Mouse (Mus musculus): ENCODE results near the gene Nt5dc1. TPM values are rescaled to one million over a fixed set of nuclear protein-coding genes. Genes with fewer than 3 reads are reported as not detected.
A peak's percentile ranks its signal among the peaks of the same experiment; 100 is the strongest.
"Not testable (repeated sequence)": the region's sequence is repeated elsewhere in the genome, so short reads cannot be mapped to it uniquely, and the experiment has no call there.

Nt5dc1 gene
- total RNA-seq (2021) = 10 to 100 TPM; 20.6 to 22.4 TPM
- long read RNA-seq, experiment 1, transcript Nt5dc1-201 (12 exons, 2,743 nt) = major isoform, 7 of 15 reads
- long read RNA-seq, experiment 1, partial matches to known transcripts = 1 of 15 reads
- long read RNA-seq, experiment 1, other reads (novel, unspliced or antisense) = 7 of 15 reads
- long read RNA-seq, experiment 2, transcript Nt5dc1-201 (12 exons, 2,743 nt) = major isoform, 13 of 33 reads
- long read RNA-seq, experiment 2, partial matches to known transcripts = 2 of 33 reads
- long read RNA-seq, experiment 2, other reads (novel, unspliced or antisense) = 14 of 33 reads

GRCm38 (mm10) chr10:34418204-34418756 lies at the start of gene Nt5dc1:
Gene Nt5dc1 (minus strand): TSS chr10:34418552.
- peak; percentile 90 to 94 for DNase-seq (ENCODE audit: low spot score in 2 of 2)

- no peak for DNase-seq (ENCODE audit: low spot score in 2 of 2)
Measured at GRCm38 (mm10) chr10:34464321-34464720, 46.0 kb upstream of the Nt5dc1 start.

DNA sequence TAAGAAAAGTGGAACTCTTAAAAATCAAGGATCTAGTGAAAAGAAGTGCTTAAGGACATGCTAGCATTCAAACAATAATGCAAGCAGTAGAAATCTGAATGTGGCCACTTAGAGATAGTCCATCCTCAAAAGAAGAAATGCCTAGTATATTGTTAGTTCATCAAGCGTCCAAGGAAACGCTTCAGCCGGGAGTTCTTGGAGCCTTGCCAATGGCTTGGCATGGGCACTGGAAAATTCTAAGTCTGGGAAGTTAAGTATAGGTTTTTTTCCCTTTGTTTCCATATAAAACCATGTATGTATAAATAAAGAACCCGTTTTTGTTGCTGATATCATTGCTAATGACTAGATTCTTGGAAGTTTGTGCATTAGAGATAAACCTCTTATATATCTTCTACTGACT lies 43.1 kb upstream of the Nt5dc1 start:
- no peak for DNase-seq (ENCODE audit: low spot score in 2 of 2)

DNA sequence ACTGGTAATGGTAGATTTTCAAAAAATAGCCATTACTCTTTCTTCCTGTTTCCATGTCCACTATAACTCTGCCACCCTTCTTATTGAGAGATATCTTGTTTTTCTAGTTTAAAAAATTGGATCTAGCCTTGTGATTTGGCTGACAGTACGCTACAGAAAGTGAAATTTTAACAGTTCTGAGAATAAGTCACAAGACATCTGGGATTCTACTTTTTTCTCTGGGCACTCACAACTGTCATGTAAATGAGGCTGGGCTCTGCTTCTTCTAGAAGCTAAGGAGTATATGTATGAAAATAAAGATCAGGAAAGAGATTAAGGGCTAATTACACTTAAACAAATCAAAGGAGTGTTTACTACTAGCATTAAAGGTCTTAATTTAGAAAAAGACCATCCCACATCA lies 31.1 kb upstream of the Nt5dc1 start:
- no peak for DNase-seq (ENCODE audit: low spot score in 2 of 2)

- not testable (repeated sequence) for DNase-seq (ENCODE audit: low spot score in 2 of 2)
Measured at GRCm38 (mm10) chr10:34434191-34434590, 15.8 kb upstream of the Nt5dc1 start.

DNA sequence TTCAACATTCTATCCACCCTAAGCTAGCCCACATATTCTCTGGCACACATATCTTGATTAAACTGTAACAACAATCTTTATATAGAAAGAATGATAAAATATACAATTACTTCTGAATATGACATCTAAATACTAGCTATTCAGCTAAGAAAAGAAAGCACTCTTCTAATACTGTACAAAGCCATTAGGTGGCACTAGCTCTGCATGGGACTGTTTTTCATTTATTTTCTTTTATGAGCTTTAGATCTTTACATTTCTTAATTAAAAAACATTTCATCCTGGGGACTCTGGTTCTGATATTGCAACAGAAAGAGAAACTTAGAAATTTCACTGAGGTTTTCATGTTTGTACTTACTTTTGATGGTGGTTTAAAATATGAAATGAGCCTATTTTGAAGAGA lies 13.4 kb upstream of the Nt5dc1 start:
- no peak for DNase-seq (ENCODE audit: low spot score in 2 of 2)

GRCm38 (mm10) chr10:34418794-34419193 lies 442 bp upstream of the Nt5dc1 start:
- not testable (repeated sequence) for DNase-seq (ENCODE audit: low spot score in 2 of 2)

GRCm38 (mm10) chr10:34399267-34399666 lies 19.1 kb downstream of the Nt5dc1 start:
- DNase-seq (ENCODE audit: low spot score in 2 of 2) = no peak

DNA sequence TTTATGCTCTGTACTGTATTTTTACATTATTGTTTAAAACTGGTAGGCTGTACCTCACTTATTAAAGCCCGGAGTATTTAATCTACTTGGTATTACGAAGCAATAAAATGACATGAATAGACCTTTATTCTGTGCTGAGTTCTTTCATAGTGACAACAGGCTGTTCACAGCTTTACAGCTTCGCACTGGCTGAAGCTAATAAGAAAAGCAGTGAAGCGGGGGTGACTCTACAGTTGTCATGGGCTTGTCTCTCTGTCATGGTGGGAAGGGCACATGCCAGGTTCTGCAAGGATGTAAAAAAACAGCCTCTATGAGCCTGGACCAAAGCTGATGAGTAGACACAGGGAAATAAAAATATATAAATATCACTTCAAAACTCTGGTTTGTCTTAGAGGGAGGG lies 21.4 kb downstream of the Nt5dc1 start:
- DNase-seq (ENCODE audit: low spot score in 2 of 2) = no peak

DNA sequence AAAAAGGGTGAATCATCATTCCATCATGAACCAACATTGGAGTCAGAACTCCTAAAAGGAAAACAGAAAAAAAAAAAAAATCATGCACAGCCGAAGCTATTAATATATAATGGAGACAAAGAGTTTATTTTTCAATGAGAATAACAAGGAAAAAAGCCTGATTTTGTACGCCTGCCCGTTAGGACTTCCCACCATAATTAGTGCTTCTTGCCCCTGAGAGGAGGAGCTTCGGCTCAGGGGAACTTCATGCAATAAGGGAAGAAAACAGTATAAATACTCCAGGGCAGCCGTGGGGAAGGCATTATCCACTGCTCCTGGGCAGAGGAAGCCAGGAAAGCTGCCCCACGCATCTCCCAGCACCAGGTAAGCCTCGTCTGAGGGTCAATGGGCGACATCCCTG lies 28.7 kb downstream of the Nt5dc1 start, which contains the start of gene Col10a1:
Gene Col10a1, plus strand, starts transcription at position 301 of the 400 bp plus-strand sequence.
- no peak for DNase-seq (ENCODE audit: low spot score in 2 of 2)

GRCm38 (mm10) chr10:34385636-34386035 lies 32.7 kb downstream of the Nt5dc1 start:
- DNase-seq (ENCODE audit: low spot score in 2 of 2) = no peak

GRCm38 (mm10) chr10:34373332-34373731 lies 45.0 kb downstream of the Nt5dc1 start:
- DNase-seq (ENCODE audit: low spot score in 2 of 2) = no peak

GRCm38 (mm10) chr10:34368138-34368537 lies 50.2 kb downstream of the Nt5dc1 start:
- no peak for DNase-seq (ENCODE audit: low spot score in 2 of 2)

- no peak for DNase-seq (ENCODE audit: low spot score in 2 of 2)
Measured at GRCm38 (mm10) chr10:34363756-34364155, 54.6 kb downstream of the Nt5dc1 start.

GRCm38 (mm10) chr10:34358263-34358662 lies 60.1 kb downstream of the Nt5dc1 start:
- DNase-seq (ENCODE audit: low spot score in 2 of 2) = no peak

DNA sequence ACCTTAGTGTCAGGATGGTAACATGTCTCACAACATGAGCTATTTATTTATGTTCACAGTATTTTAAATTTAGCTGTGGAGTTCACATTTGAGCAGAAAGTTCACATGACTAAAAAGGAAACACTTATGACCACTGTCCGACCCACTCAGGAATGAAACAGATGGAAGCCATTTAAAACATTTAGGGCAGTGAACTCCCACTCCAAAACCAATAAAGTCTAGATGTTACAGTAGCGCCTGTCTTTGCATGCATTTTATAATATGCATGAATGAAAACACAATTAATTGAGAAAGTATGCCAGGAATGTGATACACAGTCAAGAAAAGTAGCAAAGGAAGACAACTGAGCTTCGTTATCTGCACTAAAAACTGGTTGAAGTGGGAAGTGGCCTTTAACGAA lies 66.2 kb downstream of the Nt5dc1 start:
- DNase-seq (ENCODE audit: low spot score in 2 of 2) = no peak

- no peak for DNase-seq (ENCODE audit: low spot score in 2 of 2)
Measured at GRCm38 (mm10) chr10:34341886-34342285, 76.5 kb downstream of the Nt5dc1 start.

DNA sequence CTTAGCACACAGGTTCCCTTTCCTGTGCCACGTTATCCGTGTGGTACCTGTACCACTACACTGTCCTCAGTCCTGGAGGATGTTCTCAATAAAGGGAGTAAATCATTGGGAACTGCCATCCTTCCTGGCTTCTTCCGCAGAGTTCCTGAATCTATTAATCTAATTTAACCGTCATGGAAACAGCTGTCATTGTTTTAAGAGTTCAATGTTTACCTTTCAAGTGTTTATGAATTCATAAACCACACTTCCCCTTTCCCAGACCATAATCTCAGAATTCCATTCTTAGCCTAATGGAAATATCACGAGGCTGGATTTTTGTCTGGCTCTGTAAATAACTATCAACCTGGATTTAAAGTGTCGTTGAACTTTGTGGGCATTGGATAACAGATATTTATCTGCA lies 77.3 kb downstream of the Nt5dc1 start:
- no peak for DNase-seq (ENCODE audit: low spot score in 2 of 2)

- no peak for DNase-seq (ENCODE audit: low spot score in 2 of 2)
Measured at GRCm38 (mm10) chr10:34328310-34328709, 90.0 kb downstream of the Nt5dc1 start.

DNA sequence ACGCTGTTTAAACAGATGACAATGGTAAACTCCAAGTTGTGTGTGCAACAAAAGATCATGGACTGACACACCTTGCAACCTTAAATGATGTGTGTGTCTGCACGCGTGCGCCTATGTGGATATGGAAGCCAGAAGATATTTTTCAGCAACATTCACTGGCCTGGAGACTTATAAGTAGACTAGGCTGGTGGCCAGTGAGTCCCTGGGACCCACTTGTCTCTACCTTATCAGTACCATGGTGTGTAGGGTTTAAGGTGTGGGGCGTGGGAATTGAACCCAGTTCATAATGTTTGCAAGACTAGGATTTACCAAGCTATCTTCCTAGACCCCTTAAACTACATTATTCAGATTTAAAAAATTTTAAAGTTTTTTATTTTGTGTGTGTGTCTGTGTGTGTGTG lies 91.2 kb downstream of the Nt5dc1 start:
- no peak for DNase-seq (ENCODE audit: low spot score in 2 of 2)

DNA sequence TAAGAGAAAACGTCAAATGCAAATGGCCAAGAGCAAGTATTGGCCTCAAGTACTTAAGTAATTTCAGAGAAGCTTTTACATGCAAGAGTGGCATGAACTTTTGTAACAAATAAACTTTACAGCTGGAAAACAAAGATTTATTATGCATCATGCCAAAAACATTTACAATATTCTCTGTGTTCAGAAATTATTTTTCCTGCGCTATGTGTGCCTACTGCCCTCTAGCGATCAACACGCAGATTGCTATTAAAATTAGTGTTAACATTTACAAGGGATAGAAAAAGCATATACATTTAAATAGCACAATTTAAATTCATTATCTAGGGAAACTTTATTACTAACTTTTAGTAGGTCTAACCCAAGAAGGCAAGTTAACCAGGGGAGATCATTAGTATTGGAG lies 91.7 kb downstream of the Nt5dc1 start:
- no peak for DNase-seq (ENCODE audit: low spot score in 2 of 2)

DNA sequence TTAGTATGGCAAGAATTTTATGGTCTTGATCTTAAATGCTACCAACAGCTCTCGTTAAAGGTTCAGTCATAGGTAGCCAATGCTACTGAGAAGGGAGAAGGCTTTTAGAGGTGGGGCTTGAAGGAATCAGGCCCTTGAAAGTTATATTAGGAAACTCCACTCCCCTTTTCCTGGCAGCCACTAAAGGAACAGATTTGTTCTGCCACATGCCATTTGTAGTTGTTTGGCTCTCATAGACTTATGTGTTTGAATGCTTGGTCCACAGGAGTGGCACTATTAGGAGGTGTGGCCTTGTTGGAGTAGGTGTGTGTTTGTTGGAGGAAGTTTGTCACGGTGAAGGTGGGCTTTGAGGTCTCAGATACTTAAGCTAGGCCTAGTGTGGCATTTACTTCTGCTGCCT lies 97.5 kb downstream of the Nt5dc1 start:
- DNase-seq (ENCODE audit: low spot score in 2 of 2) = no peak

GRCm38 (mm10) chr10:34317217-34317606 lies 101.1 kb downstream of the Nt5dc1 start:
- DNase-seq (ENCODE audit: low spot score in 2 of 2) = no peak

All from adrenal gland, postnatal 4 days (tissue).